Mouse (Mus musculus) cortical plate, adult 2 months (tissue): ENCODE data around the gene Slc35g2. TPM values are rescaled to one million over a fixed set of nuclear protein-coding genes. Genes with fewer than 3 reads are reported as not detected.

Source experiments
- H3K27ac ChIP-seq: fragments of 200-500 bp; 2 replicates; pipeline ENCODE4 v1.5.1; 2012; ENCODE audit warnings: low read length, control low read depth, inconsistent platforms; ENCODE audit not compliant: insufficient read depth
- H3K4me1 ChIP-seq: fragments of 200-500 bp; 2 replicates; pipeline ENCODE4 v1.6.1; 2011; ENCODE audit warnings: low read length; ENCODE audit not compliant: control insufficient read depth, insufficient read depth
- H3K4me3 ChIP-seq: fragments of 200-500 bp; 2 replicates; pipeline ENCODE4 v1.5.1; 2011; ENCODE audit warnings: mild to moderate bottlenecking, low read length, control low read depth; ENCODE audit not compliant: insufficient read depth
- CTCF ChIP-seq: fragments of 200-500 bp; IDR thresholded peaks from 2 replicates; pipeline ENCODE4 v1.5.1; 2011; ENCODE audit warnings: mild to moderate bottlenecking, control low read depth, low read length; ENCODE audit not compliant: insufficient read depth; ENCODE audit errors: extremely low read depth
- POLR2A ChIP-seq: fragments of 200-500 bp; IDR thresholded peaks from 2 replicates; pipeline ENCODE4 v1.6.1; 2011; ENCODE audit warnings: mild to moderate bottlenecking, low read length, control low read depth; ENCODE audit not compliant: insufficient read depth; ENCODE audit errors: extremely low read depth
- polyA plus RNA-seq: library from polyadenylated mRNA; depleted of rRNA; stranded (reverse); fragments of >200 nt; gene quantifications from 2 replicates; pipeline ENCODE4 v1.2.3, GENCODE M21; 2012; rRNA removed

Slc35g2 gene
- polyA plus RNA-seq, 1 experiment, result 18.0 TPM

- Histone ChIP-seq H3K27ac (no peak overlapping the region), H3K4me1 (no peaks in the 10 kb centered on the region; the same call in 1 of the 2 replicates), H3K4me3 (no peak overlapping the region)
- TF ChIP-seq POLR2A (no peak), CTCF (no peak)
These were observed 63.3 kb downstream of the Slc35g2 start for GRCm38 (mm10) chr9:100507581-100507980.

GRCm38 (mm10) chr9:100506652-100507051 is 64.2 kb downstream of the Slc35g2 start:
- H3K4me1 ChIP-seq, result no peaks in the 10 kb centered on the region
- no peak overlapping the region for H3K27ac ChIP-seq
- H3K4me3 ChIP-seq, result no peak overlapping the region
- TF ChIP-seq POLR2A, result no peak

GRCm38 (mm10) chr9:100505498-100505897 is 65.4 kb downstream of the Slc35g2 start:
- no peak overlapping the region; the same call in 1 of the 2 replicates for H3K27ac ChIP-seq
- no peak overlapping the region for H3K4me3 ChIP-seq
- H3K4me1 ChIP-seq, result no peaks in the 10 kb centered on the region
- TF ChIP-seq CTCF, result no peak
- no peak for TF ChIP-seq POLR2A

Other genes with a start within 250 kb of the Slc35g2 start
- 1.2 and 2.3 TPM in 2 replicates for gene Il20rb, start 84.3 kb downstream of the Slc35g2 start, polyA plus RNA-seq
- 24.5 and 27.2 TPM in 2 replicates for gene Nck1, start 25.0 kb downstream of the Slc35g2 start, polyA plus RNA-seq
- 26.7 and 30.4 TPM in 2 replicates for gene Stag1, start 26.7 kb upstream of the Slc35g2 start, polyA plus RNA-seq